Mouse (Mus musculus) limb, embryonic 13.5 days (tissue): ENCODE measurements around the gene Rln1. TPM values are rescaled to one million over a fixed set of nuclear protein-coding genes. Genes with fewer than 3 reads are reported as not detected.

ENCODE experiments used
- ATAC-seq: fragments of 200-750 bp; cut with Nextera tagmentation; 2 replicates; pipeline ENCODE4 v1.8.0; 2017; ENCODE audit warnings: low read depth, moderate number of reproducible peaks, moderate TSS enrichment; ENCODE audit not compliant: low FRiP score
- H3K27ac ChIP-seq: fragments of 300-500 bp; sonication (generic); 2 replicates; pipeline ENCODE4 v1.5.1; 2015; ENCODE audit warnings: inconsistent platforms, mild to moderate bottlenecking, moderate library complexity
- H3K27me3 ChIP-seq: fragments of 300-500 bp; sonication (generic); 2 replicates; pipeline ENCODE4 v1.6.1; 2015; ENCODE audit warnings: mild to moderate bottlenecking, inconsistent platforms
- H3K36me3 ChIP-seq: fragments of 300-500 bp; sonication (generic); 2 replicates; pipeline ENCODE4 v1.6.1; 2015; ENCODE audit warnings: inconsistent platforms, mild to moderate bottlenecking, moderate library complexity
- H3K4me1 ChIP-seq: fragments of 300-500 bp; sonication (generic); 2 replicates; pipeline ENCODE4 v1.6.1; 2015; ENCODE audit warnings: inconsistent platforms
- H3K4me2 ChIP-seq: fragments of 300-500 bp; sonication (generic); replicated peaks from 2 replicates; pipeline ENCODE4 v1.6.1; 2015; ENCODE audit warnings: inconsistent platforms, mild to moderate bottlenecking, moderate library complexity
- H3K4me3 ChIP-seq: fragments of 300-500 bp; sonication (generic); 2 replicates; pipeline ENCODE4 v1.5.1; 2015; ENCODE audit warnings: moderate library complexity, mild to moderate bottlenecking, inconsistent platforms
- H3K9ac ChIP-seq: fragments of 300-500 bp; sonication (generic); 2 replicates; pipeline ENCODE4 v1.6.1; 2015; ENCODE audit warnings: mild to moderate bottlenecking, inconsistent platforms
- H3K9me3 ChIP-seq: fragments of 300-500 bp; sonication (generic); 2 replicates; pipeline ENCODE4 v1.6.1; 2016; ENCODE audit warnings: inconsistent platforms
- WGBS: fragments of 180-500 bp; shearing (Covaris S2); methylation state at CpG from one replicate; pipeline ENCODE4 v1.1.7; 2015; 5-methylcytosine and 5-hydroxymethylcytosine counted together
- polyA plus RNA-seq: library from polyadenylated mRNA; unstranded; fragments of >200 nt; fragmentation: Nextera tagmentation; extraction: Ambion mirVana; gene quantifications from 2 replicates; pipeline ENCODE4 v1.2.1, GENCODE M21; 2015

The Rln1 gene
- polyA plus RNA-seq, 1 experiment from 2014 or later: not detected

DNA sequence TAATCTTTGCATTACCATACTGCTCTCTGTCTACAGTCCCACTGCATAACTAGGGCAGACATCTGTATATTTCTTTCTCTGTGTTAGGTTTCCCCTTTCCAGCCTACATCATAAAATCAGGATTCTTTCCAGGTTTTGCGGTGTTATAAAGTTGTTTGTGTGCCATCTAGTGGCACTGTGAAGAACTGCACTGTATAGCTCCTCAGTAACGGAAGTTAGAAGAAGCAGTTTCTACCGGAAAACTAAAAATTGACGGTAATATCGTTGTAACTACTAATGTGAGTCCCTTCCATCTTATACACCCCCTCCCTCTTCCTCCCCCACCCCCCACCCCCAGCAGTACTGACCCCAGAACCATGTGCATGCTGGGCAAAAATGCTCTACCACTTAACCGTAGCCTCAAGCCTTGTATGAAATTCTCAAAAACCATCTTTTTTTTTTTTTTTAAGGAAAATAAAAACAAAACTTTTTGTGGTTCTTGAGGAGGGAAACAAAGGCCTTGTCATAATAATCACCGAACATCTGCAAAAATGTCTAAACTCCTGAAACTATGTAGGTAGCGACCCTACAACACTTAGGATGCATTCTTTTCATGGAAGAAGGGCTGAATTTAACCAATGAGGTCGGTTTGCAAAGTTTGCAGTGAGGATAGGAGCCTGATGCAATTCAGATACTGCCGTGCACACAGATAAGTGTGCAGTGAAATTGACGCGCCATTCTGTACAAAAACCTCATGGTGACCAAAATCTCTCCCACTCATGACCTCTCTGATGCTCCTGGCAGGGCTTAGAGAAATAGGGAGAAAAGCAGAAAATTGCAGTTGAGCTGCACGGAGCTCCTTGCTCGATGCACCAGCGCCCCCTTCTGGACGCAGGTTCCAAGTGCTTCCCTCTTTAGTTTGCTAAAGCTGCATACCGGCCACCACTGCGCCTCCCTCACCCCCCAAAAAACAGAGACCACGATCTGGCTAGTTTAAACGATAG, 20.7 kb upstream of the Rln1 start:
- Histone ChIP-seq H3K4me2 (peak overlapping the region; percentile 71), H3K27ac (no peak overlapping the region), H3K27me3 (no peaks in the 10 kb centered on the region), H3K4me3 (peak overlapping the region; percentile 39), H3K4me1 (peaks cover 1% of the 10 kb centered on the region; the same call in 1 of the 2 replicates), H3K9ac (no peak overlapping the region; the same call in 1 of the 2 replicates), H3K36me3 (peaks cover 6% of the 10 kb centered on the region; the same call in 1 of the 2 replicates), H3K9me3 (no peaks in the 10 kb centered on the region)
- 3% methylated on average over 20 of the region's 20 CpGs for WGBS
- ATAC-seq: peak; percentile 73

DNA sequence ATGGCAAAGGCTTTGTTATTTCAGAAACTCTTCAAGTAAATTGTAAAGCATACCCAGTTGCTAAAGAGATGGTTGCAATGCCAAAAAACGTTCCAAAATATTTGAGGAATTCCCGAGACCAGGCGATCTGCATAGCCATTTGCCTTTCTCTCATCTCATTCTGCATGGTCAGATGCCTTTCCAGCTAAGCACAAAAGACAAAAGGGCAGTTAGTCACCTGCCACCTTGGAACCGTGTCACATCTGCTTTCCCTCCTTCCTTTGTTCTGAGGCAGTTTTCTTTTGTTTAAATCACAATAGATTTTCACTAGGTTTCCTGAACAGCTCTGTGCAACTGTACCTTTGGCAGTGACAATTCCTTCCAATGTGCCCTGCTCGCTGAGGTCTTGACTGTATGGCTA, 16.5 kb upstream of the Rln1 start:
- no peak overlapping the region for H3K9ac ChIP-seq
- no peak for ATAC-seq
- no peaks in the 10 kb centered on the region; the same call in 1 of the 2 replicates for H3K4me1 ChIP-seq
- H3K27me3 ChIP-seq: no peaks in the 10 kb centered on the region
- H3K4me3 ChIP-seq: no peak overlapping the region
- no peak overlapping the region for H3K4me2 ChIP-seq
- WGBS: 59% methylated on average over 5 of the region's 5 CpGs
- no peaks in the 10 kb centered on the region for H3K9me3 ChIP-seq
- H3K36me3 ChIP-seq: no peaks in the 10 kb centered on the region
- H3K27ac ChIP-seq: no peak overlapping the region

DNA sequence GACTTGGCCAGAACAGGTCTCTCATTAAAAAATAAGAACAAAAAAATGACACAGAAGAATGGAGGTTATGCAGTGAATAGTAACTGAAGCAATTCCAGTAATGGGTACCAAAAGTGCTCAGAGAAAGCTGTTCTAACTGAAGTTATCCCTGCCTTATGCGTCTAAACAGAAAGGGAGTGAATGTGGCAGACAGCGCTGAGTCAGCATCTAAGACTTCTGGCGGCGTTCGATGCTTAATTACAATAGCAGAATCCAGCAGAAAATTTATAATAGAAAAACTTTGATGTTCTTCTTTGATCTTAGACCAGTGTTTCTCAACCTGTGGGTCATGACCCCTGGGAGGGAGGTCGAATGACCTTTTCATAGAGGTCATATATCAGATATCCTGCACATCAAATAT, 11.2 kb upstream of the Rln1 start:
- Histone ChIP-seq H3K9ac (no peak overlapping the region), H3K27me3 (no peaks in the 10 kb centered on the region), H3K4me3 (no peak overlapping the region), H3K27ac (no peak overlapping the region), H3K9me3 (no peaks in the 10 kb centered on the region), H3K4me1 (no peaks in the 10 kb centered on the region), H3K4me2 (no peak overlapping the region), H3K36me3 (no peaks in the 10 kb centered on the region)
- no peak for ATAC-seq
- 75% methylated on average over 6 of the region's 6 CpGs for WGBS

DNA sequence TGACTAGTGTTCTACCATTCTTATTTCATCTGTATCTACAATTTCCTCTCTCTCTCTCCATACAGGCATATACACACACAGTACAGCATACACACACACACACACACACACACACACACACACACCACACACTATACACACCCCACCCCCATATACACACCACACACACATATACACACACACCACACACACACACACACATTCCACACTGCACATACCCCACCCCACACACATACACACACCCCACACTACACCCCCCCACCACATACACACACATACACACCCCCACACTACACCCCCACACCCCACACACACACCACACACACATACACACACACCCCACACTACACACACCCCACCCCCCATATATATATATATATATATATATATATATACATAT, 10.4 kb upstream of the Rln1 start:
- Histone ChIP-seq H3K27ac (no peak overlapping the region), H3K4me1 (no peaks in the 10 kb centered on the region), H3K9ac (no peak overlapping the region), H3K27me3 (no peaks in the 10 kb centered on the region), H3K4me3 (no peak overlapping the region), H3K9me3 (no peaks in the 10 kb centered on the region), H3K4me2 (no peak overlapping the region), H3K36me3 (no peaks in the 10 kb centered on the region)
- no peak for ATAC-seq

DNA sequence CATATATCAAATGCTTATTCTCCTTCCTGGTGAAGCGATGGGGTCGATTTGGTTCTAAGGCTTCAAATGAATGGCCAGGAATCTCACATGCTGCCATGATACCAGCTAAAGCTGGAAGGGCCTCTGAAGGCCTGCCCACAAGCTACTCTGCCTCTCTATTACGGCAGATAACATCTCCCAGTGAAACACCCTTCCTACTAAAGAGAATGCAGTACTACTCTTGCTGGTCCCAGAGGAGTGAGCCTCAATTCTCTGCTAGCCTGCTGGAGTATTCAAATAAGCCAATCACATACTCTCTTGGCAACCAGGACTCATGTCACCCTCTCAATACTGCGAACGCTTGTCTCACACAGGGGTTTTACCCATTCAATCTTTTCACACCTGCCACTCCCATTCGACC, 7.8 kb upstream of the Rln1 start:
- Histone ChIP-seq H3K9ac (no peak overlapping the region), H3K4me2 (no peak overlapping the region), H3K9me3 (no peaks in the 10 kb centered on the region), H3K27ac (no peak overlapping the region), H3K36me3 (no peaks in the 10 kb centered on the region), H3K4me1 (no peaks in the 10 kb centered on the region), H3K4me3 (no peak overlapping the region), H3K27me3 (no peaks in the 10 kb centered on the region)
- no peak for ATAC-seq
- 83% methylated on average over 6 of the region's 6 CpGs for WGBS

DNA sequence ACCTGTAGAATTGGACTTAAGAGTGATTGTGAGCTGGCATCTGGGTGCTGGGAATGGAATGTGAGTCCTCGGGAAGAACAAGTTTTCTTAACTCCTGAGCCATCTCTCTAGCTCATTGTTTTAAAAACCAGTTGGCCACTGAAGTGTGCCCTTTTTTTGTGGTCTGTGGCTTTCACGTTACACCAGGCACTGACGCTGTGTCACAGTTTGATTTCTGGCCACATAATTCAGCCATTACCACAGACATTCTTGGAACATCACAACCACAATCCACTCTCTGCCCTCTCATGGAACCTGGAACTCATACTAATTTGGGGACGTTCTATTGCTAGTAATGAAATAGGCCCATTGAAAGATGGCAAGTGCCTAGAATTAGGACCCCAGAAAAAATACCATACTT, 6.6 kb upstream of the Rln1 start:
- 81% methylated on average over 4 of the region's 4 CpGs for WGBS
- Histone ChIP-seq H3K27me3 (no peaks in the 10 kb centered on the region), H3K4me3 (no peak overlapping the region), H3K36me3 (no peaks in the 10 kb centered on the region), H3K4me1 (no peaks in the 10 kb centered on the region), H3K27ac (no peak overlapping the region), H3K9ac (no peak overlapping the region), H3K9me3 (no peaks in the 10 kb centered on the region), H3K4me2 (no peak overlapping the region)
- ATAC-seq: no peak

DNA sequence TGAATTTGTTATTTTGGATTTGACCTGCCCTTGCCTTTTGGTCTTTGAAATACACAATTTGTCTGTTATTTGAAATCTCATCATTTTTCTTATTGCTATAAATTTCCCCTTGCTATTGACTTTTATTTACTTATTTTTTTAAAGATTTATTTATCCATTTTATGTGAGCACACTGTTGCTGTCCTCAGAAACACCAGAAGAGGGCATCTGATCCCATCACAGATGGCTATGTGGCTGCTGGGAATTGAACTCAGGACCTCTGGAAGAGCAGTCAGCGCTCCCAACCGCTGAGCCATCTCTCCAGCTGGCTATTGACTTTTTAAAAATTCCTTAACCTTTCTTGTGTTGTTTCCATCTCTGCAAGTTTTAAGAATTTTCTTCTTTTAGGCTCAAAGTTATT, 2.2 kb upstream of the Rln1 start:
- no peak for ATAC-seq
- Histone ChIP-seq H3K9me3 (no peaks in the 10 kb centered on the region), H3K4me1 (peaks cover 13% of the 10 kb centered on the region; the same call in 1 of the 2 replicates)

DNA sequence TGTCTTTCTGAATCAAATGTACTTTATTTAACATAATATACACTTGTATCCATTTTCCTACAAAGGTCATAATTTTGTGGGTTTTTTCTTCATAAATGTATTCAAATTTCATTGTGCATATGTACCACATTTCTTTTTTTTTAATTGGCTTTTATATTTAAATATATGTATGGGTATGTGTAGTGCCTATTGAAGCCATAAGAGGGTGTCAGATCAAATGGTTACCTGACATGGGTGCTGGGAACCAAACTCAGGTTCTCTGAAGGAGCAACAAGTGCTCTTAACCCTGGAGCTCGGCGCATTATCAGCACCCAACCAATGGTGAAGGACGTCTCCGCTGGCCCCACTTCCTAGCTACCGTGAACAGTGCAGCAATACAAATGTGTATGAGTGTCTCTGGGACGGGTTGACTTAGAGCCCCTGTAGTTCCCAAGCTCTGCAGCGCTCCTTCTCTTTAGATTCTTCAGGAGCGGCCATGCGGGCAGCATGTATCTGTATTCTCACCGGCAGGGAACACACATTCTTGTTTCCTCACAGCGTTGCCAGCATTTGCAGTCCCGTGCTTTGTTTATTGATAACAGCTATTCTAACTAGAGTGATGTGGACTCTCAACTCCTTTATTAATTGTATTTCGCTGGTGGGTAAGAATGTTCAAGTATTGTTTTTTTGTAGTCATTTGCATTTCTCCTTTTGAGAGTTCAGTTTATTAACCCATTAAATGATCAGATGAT, 7.5 kb downstream of the Rln1 start:
- ATAC-seq: no peak

More for the DNA sequence above, 2.2 kb upstream of the Rln1 start:
- no peak overlapping the region for H3K4me2 ChIP-seq
- no peak overlapping the region for H3K4me3 ChIP-seq
- H3K27ac ChIP-seq: no peak overlapping the region
- WGBS: 90% methylated on average over 2 of the region's 2 CpGs
- no peak overlapping the region for H3K9ac ChIP-seq
- no peaks in the 10 kb centered on the region for H3K36me3 ChIP-seq
- H3K27me3 ChIP-seq: peaks cover 17% of the 10 kb centered on the region

DNA sequence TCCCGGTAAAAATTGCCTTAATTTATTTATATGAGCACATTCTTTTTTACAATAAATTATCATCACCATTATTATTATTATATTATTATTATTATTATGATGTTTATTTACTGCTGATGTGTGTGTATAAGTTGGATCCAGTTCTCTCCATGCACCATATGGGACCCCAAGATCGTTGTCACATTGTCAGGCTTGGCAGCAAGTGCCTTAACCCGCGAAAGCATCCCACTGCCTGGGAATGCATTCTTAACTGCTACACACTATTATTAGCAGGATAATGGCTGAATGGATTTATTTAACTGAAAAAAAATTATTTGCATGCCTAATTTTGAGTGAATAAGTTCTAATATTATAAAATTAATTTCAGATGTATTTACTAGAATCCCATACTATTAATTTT, 8.1 kb downstream of the Rln1 start:
- 88% methylated on average over 4 of the region's 4 CpGs for WGBS
- no peak overlapping the region for H3K4me3 ChIP-seq
- H3K4me1 ChIP-seq: peaks cover 9% of the 10 kb centered on the region; the same call in 1 of the 2 replicates
- H3K27me3 ChIP-seq: no peaks in the 10 kb centered on the region
- H3K27ac ChIP-seq: no peak overlapping the region
- H3K36me3 ChIP-seq: no peaks in the 10 kb centered on the region
- no peak overlapping the region for H3K4me2 ChIP-seq
- no peak for ATAC-seq
- H3K9ac ChIP-seq: no peak overlapping the region
- no peaks in the 10 kb centered on the region for H3K9me3 ChIP-seq

More for the DNA sequence above, 7.5 kb downstream of the Rln1 start:
- no peak overlapping the region for H3K4me2 ChIP-seq
- no peak overlapping the region for H3K27ac ChIP-seq
- H3K4me1 ChIP-seq: peaks cover 9% of the 10 kb centered on the region; the same call in 1 of the 2 replicates
- no peak overlapping the region for H3K4me3 ChIP-seq
- H3K9me3 ChIP-seq: no peaks in the 10 kb centered on the region
- no peaks in the 10 kb centered on the region for H3K36me3 ChIP-seq
- no peak overlapping the region for H3K9ac ChIP-seq
- 85% methylated on average over 13 of the region's 13 CpGs for WGBS
- no peaks in the 10 kb centered on the region for H3K27me3 ChIP-seq

DNA sequence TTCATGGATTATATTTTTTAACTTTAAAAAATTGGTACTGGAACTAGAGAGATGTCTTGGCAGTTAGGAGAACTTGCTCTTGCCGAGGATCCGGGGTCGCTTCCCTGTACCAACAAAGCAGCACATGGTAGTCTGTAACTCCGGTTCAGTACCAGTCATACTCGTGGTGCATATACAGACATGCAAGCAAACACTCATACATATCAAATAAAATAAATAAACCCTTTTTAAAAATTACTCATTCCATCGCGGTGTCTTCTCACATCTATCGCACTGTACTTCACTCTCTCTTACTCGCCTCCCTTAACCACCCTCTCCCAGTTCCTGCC, 8.7 kb downstream of the Rln1 start:
- Histone ChIP-seq H3K27me3 (no peaks in the 10 kb centered on the region), H3K9me3 (no peaks in the 10 kb centered on the region), H3K4me1 (peaks cover 9% of the 10 kb centered on the region; the same call in 1 of the 2 replicates), H3K36me3 (no peaks in the 10 kb centered on the region), H3K9ac (no peak overlapping the region), H3K4me3 (peak overlapping the region; percentile 43), H3K27ac (no peak overlapping the region), H3K4me2 (peak overlapping the region; percentile 65)
- WGBS: 61% methylated on average over 9 of the region's 9 CpGs
- ATAC-seq: no peak

DNA sequence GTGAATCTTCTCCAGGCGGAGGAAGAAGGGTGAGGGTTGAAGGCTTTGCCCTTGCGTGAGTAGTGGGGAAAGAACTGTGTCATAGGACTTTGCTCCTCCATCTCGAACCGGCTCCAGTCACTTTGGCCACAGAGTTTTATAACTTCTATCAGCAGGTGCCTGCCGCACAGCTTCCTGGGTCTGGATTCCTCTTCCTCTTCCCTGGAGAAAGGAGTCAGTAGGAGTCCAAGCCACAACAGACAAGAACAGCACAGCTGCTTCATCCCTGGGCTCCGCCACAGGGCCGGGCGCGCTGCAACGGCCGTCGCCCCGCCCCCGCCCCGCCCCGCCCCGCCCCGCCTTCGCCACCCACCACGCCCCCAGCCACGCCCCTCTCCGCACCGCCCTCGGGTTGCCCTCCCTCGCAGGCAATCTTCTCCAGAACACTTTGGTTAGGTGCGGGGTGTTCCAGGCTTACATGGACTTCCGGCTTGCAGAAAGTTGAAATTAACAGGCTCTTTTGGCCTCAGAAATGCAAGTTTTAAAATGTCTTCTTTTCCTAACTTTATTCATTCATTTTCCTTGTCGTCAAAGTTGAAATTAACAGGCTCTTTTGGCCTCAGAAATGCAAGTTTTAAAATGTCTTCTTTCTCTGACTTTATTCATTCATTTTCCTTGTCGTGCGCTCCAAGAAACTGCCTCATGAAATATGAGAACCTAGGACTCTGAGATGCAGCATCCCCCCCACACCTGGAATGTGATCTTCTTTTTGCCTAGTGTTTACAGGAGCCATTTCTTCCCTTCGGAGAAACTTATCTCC, 9.2 kb downstream of the Rln1 start, which contains the start of gene Insl6:
TSS of gene Insl6 (minus strand) at position 304 of the 799 bp plus-strand sequence.
- peak within 1 kb of the TSS; percentile 43 for H3K4me3 ChIP-seq
- no peaks in the 10 kb centered on the region for H3K27me3 ChIP-seq
- H3K36me3 ChIP-seq: no peaks in the 10 kb centered on the region
- peak within 1 kb of the TSS; percentile 65 for H3K4me2 ChIP-seq
- no peaks in the 10 kb centered on the region for H3K9me3 ChIP-seq
- H3K4me1 ChIP-seq: peaks cover 9% of the 10 kb centered on the region; the same call in 1 of the 2 replicates
- ATAC-seq: peak; percentile 98
- no peak within 1 kb of the TSS for H3K27ac ChIP-seq
- 5% methylated on average over 22 of the region's 31 CpGs for WGBS
- H3K9ac ChIP-seq: peak within 1 kb of the TSS; percentile 48
